Mouse (Mus musculus): ENCODE results near the gene Ralgps2. TPM values are rescaled to one million over a fixed set of nuclear protein-coding genes. Genes with fewer than 3 reads are reported as not detected.

Ralgps2 gene
- polyA plus RNA-seq, 1 experiment from 2014 or later: 13.1 TPM

GRCm38 (mm10) chr1:156957360-156957759, 17.9 kb upstream of the Ralgps2 start:
- Histone ChIP-seq H3K4me2 (ENCODE audit: low read depth, low read length) (no peak overlapping the region), H3K9ac (ENCODE audit: low read depth, low read length) (no peak overlapping the region), H3K4me1 (ENCODE audit: control insufficient read depth, low read depth, low read length) (peaks cover 9% of the 10 kb centered on the region), H3K27me3 (ENCODE audit: control insufficient read depth, insufficient read depth, low read depth, low read length) (no peaks in the 10 kb centered on the region), H3K27ac (ENCODE audit: low read length) (no peak overlapping the region), H3K36me3 (ENCODE audit: control insufficient read depth, insufficient read depth) (no peaks in the 10 kb centered on the region), H3K9me3 (replicated peaks; ENCODE audit: control insufficient read depth, low read length) (no peaks in the 10 kb centered on the region), H3K4me3 (ENCODE audit: low read depth, low read length) (no peak overlapping the region)
- no peak for ATAC-seq (ENCODE audit: low read depth)
- 59% methylated on average over 3 of the region's 3 CpGs for WGBS (ENCODE audit: insufficient replicate concordance)

GRCm38 (mm10) chr1:156955926-156956760, 16.7 kb upstream of the Ralgps2 start:
- WGBS (ENCODE audit: insufficient replicate concordance): 35% methylated on average over 17 of the region's 17 CpGs
- H3K36me3 ChIP-seq (ENCODE audit: control insufficient read depth, insufficient read depth): no peaks in the 10 kb centered on the region
- no peak overlapping the region for H3K9ac ChIP-seq (ENCODE audit: low read depth, low read length)
- H3K9me3 ChIP-seq (replicated peaks; ENCODE audit: control insufficient read depth, low read length): no peaks in the 10 kb centered on the region
- H3K4me1 ChIP-seq (ENCODE audit: control insufficient read depth, low read depth, low read length): peaks cover 9% of the 10 kb centered on the region
- H3K27me3 ChIP-seq (ENCODE audit: control insufficient read depth, insufficient read depth, low read depth, low read length): no peaks in the 10 kb centered on the region
- ATAC-seq (ENCODE audit: low read depth): peak; percentile 75
- no peak overlapping the region for H3K27ac ChIP-seq (ENCODE audit: low read length)
- peak overlapping the region; percentile 18; the same call in 1 of the 2 replicates for H3K4me3 ChIP-seq (ENCODE audit: low read depth, low read length)
- peak overlapping the region; percentile 34 for H3K4me2 ChIP-seq (ENCODE audit: low read depth, low read length)

GRCm38 (mm10) chr1:156954216-156954615, 14.8 kb upstream of the Ralgps2 start:
- Histone ChIP-seq H3K27me3 (ENCODE audit: control insufficient read depth, insufficient read depth, low read depth, low read length) (no peaks in the 10 kb centered on the region), H3K9ac (ENCODE audit: low read depth, low read length) (no peak overlapping the region)
- WGBS (ENCODE audit: insufficient replicate concordance): 78% methylated on average over 12 of the region's 12 CpGs

GRCm38 (mm10) chr1:156950354-156950753, 10.9 kb upstream of the Ralgps2 start:
- no peaks in the 10 kb centered on the region for H3K27me3 ChIP-seq (ENCODE audit: control insufficient read depth, insufficient read depth, low read depth, low read length)
- no peaks in the 10 kb centered on the region for H3K36me3 ChIP-seq (ENCODE audit: control insufficient read depth, insufficient read depth)
- no peak overlapping the region for H3K4me3 ChIP-seq (ENCODE audit: low read depth, low read length)
- ATAC-seq (ENCODE audit: low read depth): no peak
- WGBS (ENCODE audit: insufficient replicate concordance): 35% methylated on average over 5 of the region's 5 CpGs
- no peak overlapping the region for H3K4me2 ChIP-seq (ENCODE audit: low read depth, low read length)
- H3K9ac ChIP-seq (ENCODE audit: low read depth, low read length): no peak overlapping the region
- H3K4me1 ChIP-seq (ENCODE audit: control insufficient read depth, low read depth, low read length): no peaks in the 10 kb centered on the region
- H3K9me3 ChIP-seq (replicated peaks; ENCODE audit: control insufficient read depth, low read length): no peaks in the 10 kb centered on the region
- no peak overlapping the region for H3K27ac ChIP-seq (ENCODE audit: low read length)

More at GRCm38 (mm10) chr1:156954216-156954615, 14.8 kb upstream of the Ralgps2 start:
- no peak for ATAC-seq (ENCODE audit: low read depth)
- Histone ChIP-seq H3K9me3 (replicated peaks; ENCODE audit: control insufficient read depth, low read length) (no peaks in the 10 kb centered on the region), H3K4me3 (ENCODE audit: low read depth, low read length) (no peak overlapping the region), H3K27ac (ENCODE audit: low read length) (no peak overlapping the region), H3K4me2 (ENCODE audit: low read depth, low read length) (no peak overlapping the region), H3K4me1 (ENCODE audit: control insufficient read depth, low read depth, low read length) (peaks cover 9% of the 10 kb centered on the region), H3K36me3 (ENCODE audit: control insufficient read depth, insufficient read depth) (no peaks in the 10 kb centered on the region)

GRCm38 (mm10) chr1:156940584-156940983, 1.2 kb upstream of the Ralgps2 start:
- H3K27me3 ChIP-seq (ENCODE audit: control insufficient read depth, insufficient read depth, low read depth, low read length): peaks cover 14% of the 10 kb centered on the region
- peaks cover 10% of the 10 kb centered on the region for H3K4me1 ChIP-seq (ENCODE audit: control insufficient read depth, low read depth, low read length)
- no peaks in the 10 kb centered on the region for H3K36me3 ChIP-seq (ENCODE audit: control insufficient read depth, insufficient read depth)
- no peaks in the 10 kb centered on the region for H3K9me3 ChIP-seq (replicated peaks; ENCODE audit: control insufficient read depth, low read length)
- no peak overlapping the region for H3K9ac ChIP-seq (ENCODE audit: low read depth, low read length)
- H3K4me2 ChIP-seq (ENCODE audit: low read depth, low read length): peak overlapping the region; percentile 94
- no peak overlapping the region for H3K4me3 ChIP-seq (ENCODE audit: low read depth, low read length)
- 32% methylated on average over 7 of the region's 7 CpGs for WGBS (ENCODE audit: insufficient replicate concordance)
- no peak for ATAC-seq (ENCODE audit: low read depth)
- no peak overlapping the region for H3K27ac ChIP-seq (ENCODE audit: low read length)

- Histone ChIP-seq H3K27ac (ENCODE audit: low read length) (no peak overlapping the region), H3K9ac (ENCODE audit: low read depth, low read length) (peak overlapping the region; percentile 78; the same call in 1 of the 2 replicates)
- WGBS (ENCODE audit: insufficient replicate concordance): 4% methylated on average over 8 of the region's 8 CpGs
These were observed 706 bp upstream of the Ralgps2 start for GRCm38 (mm10) chr1:156940142-156940522.

GRCm38 (mm10) chr1:156938705-156939242, 652 bp downstream of the Ralgps2 start:
- no peaks in the 10 kb centered on the region for H3K9me3 ChIP-seq (replicated peaks; ENCODE audit: control insufficient read depth, low read length)
- H3K4me2 ChIP-seq (ENCODE audit: low read depth, low read length): peak overlapping the region; percentile 94
- H3K27ac ChIP-seq (ENCODE audit: low read length): peak overlapping the region; percentile 88
- under 1% methylated on average over 38 of the region's 51 CpGs for WGBS (ENCODE audit: insufficient replicate concordance)
- peak overlapping the region; percentile 82 for H3K4me3 ChIP-seq (ENCODE audit: low read depth, low read length)
- H3K27me3 ChIP-seq (ENCODE audit: control insufficient read depth, insufficient read depth, low read depth, low read length): peaks cover 14% of the 10 kb centered on the region
- H3K36me3 ChIP-seq (ENCODE audit: control insufficient read depth, insufficient read depth): no peaks in the 10 kb centered on the region
- peaks cover 10% of the 10 kb centered on the region for H3K4me1 ChIP-seq (ENCODE audit: control insufficient read depth, low read depth, low read length)
- H3K9ac ChIP-seq (ENCODE audit: low read depth, low read length): peak overlapping the region; percentile 78
- peak; percentile 82 for ATAC-seq (ENCODE audit: low read depth)

More at GRCm38 (mm10) chr1:156940142-156940522, 706 bp upstream of the Ralgps2 start:
- peak overlapping the region; percentile 94 for H3K4me2 ChIP-seq (ENCODE audit: low read depth, low read length)
- H3K9me3 ChIP-seq (replicated peaks; ENCODE audit: control insufficient read depth, low read length): no peaks in the 10 kb centered on the region
- peak overlapping the region; percentile 82 for H3K4me3 ChIP-seq (ENCODE audit: low read depth, low read length)
- no peaks in the 10 kb centered on the region for H3K36me3 ChIP-seq (ENCODE audit: control insufficient read depth, insufficient read depth)
- no peak for ATAC-seq (ENCODE audit: low read depth)
- peaks cover 10% of the 10 kb centered on the region for H3K4me1 ChIP-seq (ENCODE audit: control insufficient read depth, low read depth, low read length)
- H3K27me3 ChIP-seq (ENCODE audit: control insufficient read depth, insufficient read depth, low read depth, low read length): peaks cover 14% of the 10 kb centered on the region

GRCm38 (mm10) chr1:156937436-156937835, 2.0 kb downstream of the Ralgps2 start:
- H3K9me3 ChIP-seq (replicated peaks; ENCODE audit: control insufficient read depth, low read length): no peaks in the 10 kb centered on the region
- ATAC-seq (ENCODE audit: low read depth): no peak
- WGBS (ENCODE audit: insufficient replicate concordance): 31% methylated on average over 7 of the region's 7 CpGs
- peaks cover 14% of the 10 kb centered on the region for H3K27me3 ChIP-seq (ENCODE audit: control insufficient read depth, insufficient read depth, low read depth, low read length)
- H3K27ac ChIP-seq (ENCODE audit: low read length): no peak overlapping the region
- H3K4me1 ChIP-seq (ENCODE audit: control insufficient read depth, low read depth, low read length): peaks cover 14% of the 10 kb centered on the region
- 0 out of 2 replicates have a peak overlapping the region, but pooled peaks have one; percentile 1 for H3K4me2 ChIP-seq (ENCODE audit: low read depth, low read length)
- no peak overlapping the region for H3K9ac ChIP-seq (ENCODE audit: low read depth, low read length)
- H3K36me3 ChIP-seq (ENCODE audit: control insufficient read depth, insufficient read depth): no peaks in the 10 kb centered on the region
- H3K4me3 ChIP-seq (ENCODE audit: low read depth, low read length): no peak overlapping the region

- H3K4me2 ChIP-seq (ENCODE audit: low read depth, low read length): no peak overlapping the region
- H3K27me3 ChIP-seq (ENCODE audit: control insufficient read depth, insufficient read depth, low read depth, low read length): peaks cover 1% of the 10 kb centered on the region; the same call in 1 of the 2 replicates
- WGBS (ENCODE audit: insufficient replicate concordance): 83% methylated on average over 7 of the region's 7 CpGs
- peaks cover 22% of the 10 kb centered on the region for H3K4me1 ChIP-seq (ENCODE audit: control insufficient read depth, low read depth, low read length)
- H3K36me3 ChIP-seq (ENCODE audit: control insufficient read depth, insufficient read depth): no peaks in the 10 kb centered on the region
- no peak overlapping the region for H3K27ac ChIP-seq (ENCODE audit: low read length)
- ATAC-seq (ENCODE audit: low read depth): no peak
- H3K4me3 ChIP-seq (ENCODE audit: low read depth, low read length): no peak overlapping the region
- H3K9me3 ChIP-seq (replicated peaks; ENCODE audit: control insufficient read depth, low read length): no peaks in the 10 kb centered on the region
- H3K9ac ChIP-seq (ENCODE audit: low read depth, low read length): no peak overlapping the region
These were observed 5.7 kb downstream of the Ralgps2 start for GRCm38 (mm10) chr1:156933712-156934111.

Data from liver, embryonic 16.5 days (tissue).